Mouse (Mus musculus): ENCODE measurements around the gene Abcb5.

DNA sequence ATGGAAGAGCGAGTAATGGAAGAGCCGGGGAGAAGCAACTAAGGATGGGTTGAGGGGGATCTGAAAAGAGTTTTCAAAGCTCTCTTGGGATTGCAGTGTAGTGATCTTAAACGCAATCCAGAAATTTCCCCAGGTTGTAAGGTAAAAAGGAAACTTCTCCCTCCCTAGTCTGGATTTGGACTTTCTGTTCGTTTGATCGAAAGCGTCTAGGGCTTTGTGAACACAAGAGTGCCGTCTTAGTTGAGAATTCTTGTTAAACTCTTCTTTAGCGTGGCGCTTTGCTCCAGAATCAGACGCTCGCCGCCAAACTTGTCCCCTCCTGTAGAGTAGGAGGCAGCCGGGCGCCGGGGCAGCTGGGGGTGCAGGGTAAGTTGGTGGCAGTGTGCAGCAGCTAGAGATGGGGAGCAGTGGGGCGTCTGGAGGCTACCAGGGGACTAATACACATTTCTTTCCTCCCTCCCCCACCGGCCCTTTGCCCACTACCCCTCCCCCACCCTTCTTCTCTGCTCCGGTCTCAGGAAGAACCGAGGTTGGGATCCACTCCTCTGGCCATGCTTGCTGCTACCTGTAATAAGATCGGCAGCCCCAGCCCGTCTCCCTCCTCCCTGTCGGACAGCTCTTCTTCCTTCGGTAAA is 118.2 kb downstream of the Abcb5 start:
- TF ChIP-seq CTCF (IDR thresholded peaks at IDR 0.05; ENCODE audit: low read depth, low read length) = no peak
- TF ChIP-seq POLR2A (IDR thresholded peaks at IDR 0.05; ENCODE audit: borderline replicate concordance, low read depth, low read length) = no peak
